Mouse (Mus musculus) megakaryocyte, adult 5-6 weeks (primary cell): ENCODE data around the gene Cblc. TPM values are rescaled to one million over a fixed set of nuclear protein-coding genes. Genes with fewer than 3 reads are reported as not detected.
"Not testable (repeated sequence)": the region's sequence is repeated elsewhere in the genome, so short reads cannot be mapped to it uniquely, and the experiment has no call there.

Experiments used
- ATAC-seq: 2 replicates; pipeline ENCODE4 v1.8.0; 2016; ENCODE audit warnings: mild to moderate bottlenecking, inconsistent platforms; ENCODE audit not compliant: poor library complexity, severe bottlenecking
- total RNA-seq, 2 experiments: library from RNA; stranded (forward) in 1 of 2; stranded (reverse) in 1 of 2; fragments of 153-499, 151-499 nt in 1 of 2; fragments of 221-1000, 200-1000 nt in 1 of 2; gene quantifications; 2 replicates each; pipeline versions ENCODE4 v1.2.3 to v1.2.4; 2015 to 2017

Gene Cblc
- total RNA-seq, 2 experiments from 2014 or later: not detected

DNA sequence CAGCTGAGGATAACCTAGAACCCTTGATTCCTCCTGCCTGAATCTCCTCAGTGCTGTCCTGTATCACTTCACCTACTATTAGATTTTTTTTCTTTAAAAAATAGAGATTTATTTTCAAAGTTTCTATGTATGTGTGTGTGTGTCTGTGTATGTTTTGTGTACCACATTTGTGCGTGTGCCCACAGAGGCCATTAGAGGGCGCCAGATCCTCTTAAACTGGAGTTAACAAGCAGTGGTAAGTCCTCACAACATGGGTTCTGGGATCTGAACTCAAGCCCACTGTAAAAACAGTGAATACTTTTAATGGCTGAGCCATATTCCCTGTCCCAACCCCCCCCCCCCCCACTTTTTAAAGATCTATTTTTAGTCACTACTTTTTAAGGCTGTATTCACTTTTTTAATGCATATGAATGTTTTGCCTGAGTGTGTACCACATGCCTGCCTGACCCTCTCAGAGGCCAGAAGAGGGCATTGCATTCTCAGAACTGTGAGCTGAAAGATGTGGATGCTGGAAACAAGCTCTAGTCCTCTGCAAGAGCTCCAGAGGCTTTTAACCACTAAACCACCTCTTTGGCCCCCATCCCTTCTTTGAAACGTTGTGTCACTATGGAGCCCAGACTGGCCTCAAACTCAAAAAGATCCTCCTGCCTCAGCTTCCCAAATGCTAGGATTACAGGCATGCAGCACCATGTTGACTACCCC lies 23.9 kb upstream of the Cblc start:
- no peak for ATAC-seq

DNA sequence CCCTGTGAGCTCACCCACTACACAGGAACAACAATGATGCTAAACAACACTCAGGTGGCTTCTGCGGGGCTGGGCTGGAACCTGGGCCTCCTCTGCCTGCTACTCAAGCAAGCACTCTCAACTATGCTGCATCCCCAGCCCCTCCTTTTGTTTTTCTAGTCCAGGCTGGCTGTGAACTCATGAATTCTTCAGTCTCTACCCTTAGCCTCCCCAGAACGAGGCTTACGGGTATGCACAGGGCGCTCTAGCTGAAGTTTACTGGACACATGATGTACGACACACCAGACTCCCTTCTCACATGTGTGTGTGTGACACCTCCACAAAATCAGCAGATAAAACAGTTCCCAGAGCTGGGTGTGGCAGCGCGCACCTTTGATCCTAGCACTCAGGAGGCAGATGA lies 22.3 kb upstream of the Cblc start:
- no peak for ATAC-seq

DNA sequence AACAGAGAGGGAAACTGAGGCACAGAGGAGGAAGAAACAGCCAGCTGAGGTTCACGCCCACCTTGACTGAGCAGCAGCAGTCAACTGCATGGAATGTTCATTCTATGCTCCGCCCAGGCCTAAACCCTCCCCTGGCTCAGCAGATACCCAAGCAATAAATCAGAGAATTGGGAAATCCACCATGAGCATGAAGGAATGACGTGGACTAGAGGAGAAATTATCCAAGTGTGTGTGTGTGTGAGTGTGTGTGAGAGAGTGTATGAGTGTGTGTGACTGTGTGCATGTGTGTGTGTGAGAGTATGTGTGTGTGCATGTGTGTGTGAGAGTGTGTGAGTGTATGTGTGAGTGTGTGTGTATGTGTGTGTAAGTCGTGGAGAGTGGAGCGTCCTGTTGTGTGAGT lies 21.8 kb upstream of the Cblc start:
- no peak for ATAC-seq

GRCm38 (mm10) chr7:19817382-19818105 lies 20.9 kb upstream of the Cblc start:
- peak; percentile 79 for ATAC-seq

DNA sequence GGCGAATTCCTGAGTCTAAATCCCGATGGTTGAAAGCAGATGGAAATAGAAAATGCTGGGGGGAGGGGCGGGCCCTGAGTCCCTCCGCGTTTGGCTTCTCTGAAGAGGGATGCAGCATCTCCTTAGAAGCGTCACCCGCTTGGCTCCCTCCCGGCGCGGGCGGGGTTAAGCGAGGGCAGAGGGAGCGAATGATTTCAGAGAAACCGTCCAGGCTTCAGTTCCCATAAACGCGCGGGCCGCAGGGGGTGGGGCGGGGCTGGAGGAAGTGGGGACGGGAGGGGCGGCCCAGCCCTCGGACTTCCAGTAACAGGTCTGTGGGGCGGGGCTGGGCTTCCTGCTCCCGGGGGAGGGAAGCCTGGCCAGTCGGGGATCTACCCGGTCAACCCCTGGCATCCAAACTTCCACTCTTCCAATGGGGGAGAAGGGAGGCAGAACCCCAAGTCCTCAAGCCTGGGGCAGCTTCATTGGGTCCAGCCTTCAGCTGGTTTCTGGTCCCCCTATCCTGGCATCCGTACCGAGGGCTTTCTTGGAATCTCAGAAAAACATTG lies 19.7 kb upstream of the Cblc start:
- ATAC-seq: peak; percentile 66

DNA sequence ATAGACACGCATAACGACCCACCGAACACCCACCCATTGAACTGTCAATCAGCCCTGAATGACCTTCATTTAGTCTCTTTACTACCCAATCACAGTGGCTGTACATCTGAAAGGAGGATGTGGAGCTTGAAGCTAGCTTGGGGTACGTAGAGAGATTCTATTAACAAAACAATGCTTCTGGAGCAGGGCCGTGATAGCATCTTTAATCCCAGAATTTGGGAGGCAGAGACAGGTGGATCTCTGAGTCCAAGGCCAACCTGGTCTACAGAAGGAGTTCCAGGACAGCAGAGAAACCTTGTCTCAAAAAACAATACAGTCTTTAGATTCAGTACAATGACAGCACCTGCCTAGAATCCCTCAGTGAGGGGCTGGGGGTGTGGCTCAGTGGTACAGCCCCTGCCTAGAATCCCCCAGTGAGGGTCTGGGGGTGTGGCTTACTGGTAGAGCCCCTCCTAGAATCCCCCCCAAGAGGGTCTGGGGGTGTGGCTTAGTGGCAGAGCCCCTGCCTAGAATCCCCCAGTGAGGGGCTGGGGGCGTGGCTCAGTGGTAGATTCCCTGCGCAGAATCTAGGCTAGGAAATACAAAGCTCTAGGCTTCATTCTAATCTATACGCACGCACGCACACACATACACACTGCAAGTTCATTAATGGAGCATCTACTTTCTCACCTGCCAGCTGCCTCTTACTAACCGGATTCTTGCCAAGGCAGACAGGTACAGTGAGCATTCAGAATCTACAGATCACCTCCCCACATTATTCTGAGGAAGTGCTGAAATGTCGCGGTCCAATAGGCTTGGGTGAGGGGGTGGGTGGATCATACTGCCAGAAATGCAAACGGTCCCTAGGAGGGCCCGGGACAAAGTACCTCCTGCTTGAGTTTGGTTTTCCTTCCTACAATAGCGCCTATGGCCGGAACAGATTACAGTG lies 19.0 kb upstream of the Cblc start:
- ATAC-seq: peak; percentile 17; the same call in 1 of the 2 replicates

DNA sequence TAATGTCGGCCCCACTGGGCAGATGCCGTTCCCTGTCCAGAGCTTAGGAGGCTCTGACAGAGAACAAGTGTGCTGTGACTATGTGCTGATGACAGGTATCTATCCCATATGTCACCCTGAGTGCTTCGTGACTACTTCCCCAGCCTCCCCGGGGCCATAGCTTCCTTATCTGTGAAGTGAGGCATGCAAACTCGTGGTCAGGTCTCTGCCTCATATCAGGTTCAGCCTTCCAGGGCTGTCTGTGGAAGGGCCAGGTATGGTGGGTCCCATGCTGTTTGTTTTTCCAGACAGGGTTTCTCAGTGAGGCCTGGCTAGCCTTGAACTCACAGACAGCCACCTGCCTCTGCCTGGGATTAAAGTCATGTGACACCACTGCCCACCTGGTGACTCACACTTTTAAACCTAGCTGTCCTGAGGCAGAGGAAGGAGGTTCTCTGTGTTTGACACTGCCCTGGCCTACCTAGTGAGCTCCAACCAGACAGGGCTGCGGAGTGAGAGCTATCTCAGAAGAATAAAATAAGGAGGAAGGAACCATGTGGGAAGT lies 17.0 kb upstream of the Cblc start:
- no peak for ATAC-seq

GRCm38 (mm10) chr7:19813161-19813560 lies 16.6 kb upstream of the Cblc start:
- no peak for ATAC-seq

DNA sequence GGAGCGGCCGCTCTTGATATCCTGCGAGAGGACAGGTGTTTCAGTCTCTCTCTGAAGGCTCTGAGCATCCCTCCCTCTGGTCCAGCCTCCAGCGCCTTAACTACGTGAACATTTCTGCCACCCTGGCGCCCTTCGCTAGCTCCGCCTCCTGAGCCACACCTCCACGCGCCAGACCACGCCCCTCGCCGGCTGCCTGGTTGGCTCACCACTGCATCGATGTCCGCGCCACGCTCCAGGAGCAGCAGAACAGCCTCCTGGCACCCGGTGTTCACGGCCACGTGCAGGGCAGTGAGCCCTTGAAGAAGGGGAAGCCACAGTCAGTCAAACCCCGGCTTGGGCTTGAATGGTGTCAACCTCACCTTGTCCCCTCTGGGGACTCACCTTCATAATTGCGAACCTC lies 14.5 kb upstream of the Cblc start:
- ATAC-seq: no peak

DNA sequence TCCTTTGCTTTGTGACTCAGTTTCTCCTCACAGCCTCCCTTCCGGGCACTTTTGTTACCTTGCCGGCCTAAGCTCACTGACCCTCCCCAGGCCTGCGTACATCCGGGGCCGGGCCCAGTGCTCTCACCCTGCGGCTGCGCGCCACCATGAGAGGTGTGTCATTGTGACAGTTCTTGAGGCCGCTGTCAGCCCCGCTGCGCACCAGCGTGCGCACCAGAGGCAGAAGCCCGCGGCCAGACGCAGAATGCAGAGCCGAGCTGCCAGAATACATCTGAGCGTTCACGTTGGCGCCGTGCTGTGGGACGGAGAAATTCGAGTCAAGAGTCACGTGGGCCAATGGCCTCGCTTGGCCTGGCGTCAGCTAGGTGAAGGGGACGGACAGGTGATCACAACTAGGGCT lies 12.8 kb upstream of the Cblc start:
- ATAC-seq: no peak

DNA sequence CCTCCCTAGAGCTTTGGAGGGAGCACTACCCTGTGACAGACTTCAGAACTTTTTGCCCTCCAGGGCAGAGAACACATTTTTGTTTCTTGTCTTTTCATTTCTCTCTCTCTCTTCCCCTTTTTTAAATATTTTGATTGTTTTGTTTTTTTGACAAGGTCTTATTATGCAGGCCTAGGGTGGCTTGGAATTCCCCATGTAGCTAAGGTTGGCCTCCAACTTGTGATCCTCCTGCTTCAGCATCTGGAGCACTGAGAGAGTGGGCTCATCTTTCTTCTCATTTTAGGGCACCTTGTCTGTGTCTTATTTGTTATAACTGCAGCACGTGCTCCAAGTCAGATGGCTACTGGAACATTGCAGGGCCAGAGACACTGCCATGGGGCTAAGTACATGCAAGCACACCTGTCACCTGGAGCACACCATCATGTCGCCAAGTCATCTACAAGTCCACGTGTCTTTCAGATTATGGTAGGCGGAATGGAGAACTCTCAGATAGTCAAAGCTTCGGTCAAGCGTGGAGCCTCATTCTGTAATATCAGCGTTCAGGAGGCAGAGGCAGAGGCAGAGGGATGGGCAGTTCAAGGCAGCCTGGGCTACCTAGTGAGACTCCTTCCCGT lies 9.9 kb upstream of the Cblc start:
- ATAC-seq: no peak

- ATAC-seq: peak; percentile 93
Measured at GRCm38 (mm10) chr7:19802995-19803394, 6.4 kb upstream of the Cblc start.

- ATAC-seq: peak; percentile 46; the same call in 1 of the 2 replicates
Measured at GRCm38 (mm10) chr7:19800764-19801163, 4.2 kb upstream of the Cblc start.

GRCm38 (mm10) chr7:19796254-19796653 lies 355 bp downstream of the Cblc start:
- no peak for ATAC-seq

DNA sequence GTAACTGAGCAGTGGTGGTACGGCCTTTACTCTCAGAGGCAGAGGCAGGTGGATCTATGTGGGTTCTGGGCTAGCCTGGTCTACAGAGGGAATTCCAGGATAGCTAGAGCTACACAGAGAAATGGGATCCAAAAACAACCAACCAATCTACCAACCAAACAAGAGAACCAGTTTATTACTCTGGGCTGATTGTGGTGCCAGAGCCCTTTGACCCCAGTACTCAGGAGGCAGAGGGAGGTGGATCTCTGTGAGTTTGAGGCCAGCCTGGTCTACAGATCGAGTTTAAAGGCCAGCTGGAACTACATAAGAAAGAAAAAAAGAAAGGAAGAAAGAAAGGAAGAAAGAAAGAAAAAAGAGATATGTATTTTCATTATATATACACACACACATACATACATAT lies 1.4 kb downstream of the Cblc start:
- ATAC-seq: no peak

- ATAC-seq: no peak
Measured at GRCm38 (mm10) chr7:19792701-19793630, 3.6 kb downstream of the Cblc start.

DNA sequence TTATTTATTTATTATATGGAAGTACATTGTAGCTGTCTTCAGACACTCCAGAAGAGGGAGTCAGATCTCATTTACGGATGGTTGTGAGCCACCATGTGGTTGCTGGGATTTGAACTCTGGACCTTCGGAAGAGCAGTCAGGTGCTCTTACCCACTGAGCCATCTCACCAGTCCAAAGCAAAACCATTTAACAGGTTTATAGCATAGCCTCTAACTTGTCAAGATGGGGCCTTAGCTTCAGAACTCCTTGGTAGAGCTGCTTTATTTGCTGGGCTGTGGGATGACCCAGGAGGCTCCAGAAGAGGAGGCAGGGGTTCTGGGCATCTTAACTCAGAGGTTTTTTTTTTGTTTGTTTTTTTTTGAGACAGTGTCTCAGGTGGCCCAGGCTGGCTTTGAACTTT lies 5.1 kb downstream of the Cblc start:
- ATAC-seq: not testable (repeated sequence)

DNA sequence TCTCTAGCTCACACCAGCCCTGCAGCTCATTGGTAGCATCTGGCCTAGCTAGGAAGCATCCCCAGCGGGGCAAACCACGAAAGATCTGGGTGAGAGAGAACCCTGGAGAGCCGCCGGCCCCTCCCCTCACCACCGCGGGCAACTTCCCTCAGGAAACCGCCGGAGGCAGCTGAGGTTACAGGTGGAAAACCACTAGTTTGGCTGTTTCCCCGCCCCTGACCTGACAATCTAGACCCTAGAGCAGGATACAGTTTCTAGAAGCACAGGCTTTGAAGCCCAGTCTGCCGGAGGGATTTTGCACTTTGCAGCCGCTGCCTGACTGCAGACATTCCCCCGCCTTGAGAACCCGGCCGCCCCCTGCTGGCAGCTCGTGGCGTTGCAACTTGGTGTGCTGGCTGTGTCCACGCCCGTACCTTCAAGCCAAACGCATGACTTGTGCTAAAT lies 6.7 kb downstream of the Cblc start:
- ATAC-seq: peak; percentile 91

DNA sequence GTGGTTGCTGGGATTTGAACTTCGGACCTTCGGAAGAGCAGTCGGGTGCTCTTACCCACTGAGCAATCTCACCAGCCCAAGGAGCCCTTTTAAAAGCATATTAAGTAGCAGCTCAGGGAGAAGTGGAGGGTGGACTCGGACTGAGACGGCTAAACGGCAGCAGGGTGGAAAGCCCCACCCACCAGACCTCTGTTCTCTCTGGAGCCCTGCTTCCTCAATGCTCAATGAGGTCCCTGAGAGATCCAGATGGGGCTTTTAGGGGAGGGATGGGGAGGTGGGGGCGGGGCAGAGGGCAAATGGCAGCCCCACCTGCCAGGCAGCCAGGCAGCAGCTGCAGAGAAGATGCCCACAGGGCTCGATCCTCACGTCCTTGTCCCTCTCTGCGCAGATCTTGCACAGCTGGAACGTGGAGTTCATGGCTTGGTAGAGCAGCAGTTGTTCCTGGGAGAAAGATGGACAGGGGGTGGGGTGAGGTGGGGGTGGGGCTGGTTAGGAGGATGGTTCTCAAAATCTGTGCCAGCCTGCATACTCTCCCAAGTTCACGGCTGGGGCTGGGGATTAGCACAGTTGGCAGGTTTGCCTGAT lies 10.6 kb downstream of the Cblc start:
- ATAC-seq: no peak
